Mouse (Mus musculus): ENCODE measurements around the gene Hes5.

DNA sequence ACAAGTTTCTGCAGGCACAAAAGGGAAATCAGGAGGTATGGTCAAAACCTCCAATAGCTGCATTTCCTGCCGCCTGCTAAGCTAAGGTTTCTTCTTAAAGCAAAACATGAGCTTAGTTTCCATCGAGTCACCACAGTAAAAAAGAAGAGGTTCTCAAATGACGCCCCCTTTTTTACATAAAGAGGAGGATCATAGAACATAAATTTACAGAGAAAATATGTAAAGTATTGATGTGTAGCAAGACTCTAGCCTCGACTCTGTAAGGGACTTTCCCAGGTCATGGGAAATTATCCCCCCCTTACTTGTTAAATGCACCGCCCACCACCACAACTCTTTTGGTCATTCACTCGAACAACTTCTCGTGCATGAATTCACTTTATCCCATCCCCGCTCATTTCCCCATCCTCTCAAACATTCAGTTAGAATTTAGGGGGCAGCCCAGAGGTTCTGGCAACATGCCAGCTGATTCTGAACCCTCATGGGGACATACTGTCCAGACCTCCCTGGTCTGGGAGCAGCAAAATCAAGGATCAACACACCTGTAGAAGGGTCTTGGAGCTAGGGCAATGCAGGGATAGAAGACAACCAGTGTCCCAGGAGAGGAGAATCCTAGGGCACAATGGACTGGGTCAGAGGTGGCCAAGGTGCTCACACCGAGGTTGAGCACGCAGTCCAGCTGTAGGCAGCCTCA lies 17.9 kb upstream of the Hes5 start:
- TF ChIP-seq ZNF384 (IDR thresholded peaks at IDR 0.05; ENCODE audit: low read depth, low read length) (no peak), CTCF (IDR thresholded peaks at IDR 0.05 in 2 of 3, conservative IDR thresholded peaks at IDR 0.05 in 1 of 3; ENCODE audit: control insufficient read depth in 1 of 3, insufficient read depth in 1 of 3, low read depth in 2 of 3, low read length in 3 of 3, poor library complexity in 1 of 3, severe bottlenecking in 1 of 3) (no peak; a peak in 1 of 6 replicates), MYB (IDR thresholded peaks at IDR 0.05; ENCODE audit: low read depth, low read length) (peak; percentile 68), POLR2A (IDR thresholded peaks at IDR 0.05; ENCODE audit: control insufficient read depth in 1 of 2, insufficient read depth in 1 of 2, low read depth in 1 of 2, low read length in 2 of 2, poor library complexity in 1 of 2) (peak; percentile 100), MAFK (IDR thresholded peaks at IDR 0.05; ENCODE audit: borderline replicate concordance, low read depth, low read length) (peak; percentile 64; the same call in 1 of the 2 replicates), ZC3H11A (IDR thresholded peaks at IDR 0.05; ENCODE audit: low read depth, low read length) (no peak; the same call in 1 of the 2 replicates), GATA1 (IDR thresholded peaks at IDR 0.05; ENCODE audit: low read depth, low read length) (no peak), ZMIZ1 (IDR thresholded peaks at IDR 0.05; ENCODE audit: low read depth, low read length) (peak; percentile 100), USF1 (IDR thresholded peaks at IDR 0.05; ENCODE audit: low read depth, low read length) (no peak), TAL1 (IDR thresholded peaks at IDR 0.05; ENCODE audit: low read length) (no peak)

Measured in MEL (cell line).